Mouse (Mus musculus) liver, postnatal 0 days (tissue): ENCODE data around the gene Atp2a3. TPM values are rescaled to one million over a fixed set of nuclear protein-coding genes. Genes with fewer than 3 reads are reported as not detected.

ENCODE experiments used
- ATAC-seq: fragments of 200-750 bp; cut with Nextera tagmentation; 2 replicates; pipeline ENCODE4 v1.8.0; 2017; ENCODE audit warnings: mild to moderate bottlenecking, moderate library complexity
- DNase-seq: peaks from one replicate; pipeline ENCODE4 v3.0.0-alpha.2; 2016
- H3K27ac ChIP-seq: fragments of 300-500 bp; sonication (generic); 2 replicates; pipeline ENCODE4 v1.5.1; 2014; ENCODE audit warnings: antibody characterized with exemption, moderate library complexity, mild to moderate bottlenecking, low read depth
- H3K27me3 ChIP-seq: fragments of 300-500 bp; sonication (generic); 2 replicates; pipeline ENCODE4 v1.6.1; 2014; ENCODE audit warnings: low read length, control low read depth, mixed read lengths; ENCODE audit not compliant: insufficient read depth
- H3K36me3 ChIP-seq: fragments of 300-500 bp; sonication (generic); replicated peaks from 2 replicates; pipeline ENCODE4 v1.6.1; 2014; ENCODE audit warnings: mild to moderate bottlenecking, control low read depth, low read length, moderate library complexity, mixed read lengths; ENCODE audit not compliant: insufficient read depth
- H3K4me1 ChIP-seq: fragments of 300-500 bp; sonication (generic); 2 replicates; pipeline ENCODE4 v1.6.1; 2014; ENCODE audit warnings: antibody characterized with exemption, mild to moderate bottlenecking, control low read depth; ENCODE audit not compliant: insufficient read depth
- H3K4me2 ChIP-seq: fragments of 300-500 bp; sonication (generic); 2 replicates; pipeline ENCODE4 v1.6.1; 2014; ENCODE audit warnings: low read depth, mild to moderate bottlenecking, low read length, moderate library complexity, mixed read lengths
- H3K4me3 ChIP-seq: fragments of 300-500 bp; sonication (generic); 2 replicates; pipeline ENCODE4 v1.5.1; 2014; ENCODE audit warnings: low read depth, low read length
- H3K9ac ChIP-seq: fragments of 300-500 bp; sonication (generic); replicated peaks from 2 replicates; pipeline ENCODE4 v1.6.1; 2014; ENCODE audit warnings: mild to moderate bottlenecking, moderate library complexity
- H3K9me3 ChIP-seq: fragments of 300-500 bp; sonication (generic); 2 replicates; pipeline ENCODE4 v1.6.1; 2016; ENCODE audit warnings: mild to moderate bottlenecking, control low read depth, low read length, mixed read lengths
- CTCF ChIP-seq: sonication (generic); IDR thresholded peaks from 2 replicates; pipeline ENCODE4 v1.5.1; 2016; ENCODE audit warnings: antibody characterized with exemption, low read depth
- EP300 ChIP-seq: IDR thresholded peaks from 2 replicates; pipeline ENCODE4 v1.6.1; 2016; ENCODE audit warnings: antibody characterized with exemption, low read depth, mild to moderate bottlenecking
- whole genome bisulfite sequencing: fragments of 180-500 bp; shearing (Covaris S2); extraction: QIAGEN DNeasy Blood & Tissue Kit; methylation state at CpG from one replicate; pipeline ENCODE4 v1.1.7; 2014; ENCODE audit not compliant: insufficient replicate concordance; 5-methylcytosine and 5-hydroxymethylcytosine counted together
- polyA plus RNA-seq: library from polyadenylated mRNA; unstranded; fragments of >200 nt; fragmentation: Nextera tagmentation; extraction: Ambion mirVana; gene quantifications from 2 replicates; pipeline ENCODE4 v1.2.1, GENCODE M21; 2015

Gene Atp2a3
- polyA plus RNA-seq, 1 experiment from 2014 or later: 14.6 TPM

GRCm38 (mm10) chr11:72947840-72948239 lies 13.1 kb upstream of the Atp2a3 start:
- Histone ChIP-seq H3K36me3 (no peaks in the 10 kb centered on the region), H3K27me3 (no peaks in the 10 kb centered on the region), H3K9ac (no peak overlapping the region), H3K4me3 (no peak overlapping the region), H3K27ac (no peak overlapping the region), H3K4me1 (peaks cover 35% of the 10 kb centered on the region), H3K9me3 (no peaks in the 10 kb centered on the region), H3K4me2 (no peak overlapping the region)
- TF ChIP-seq CTCF (no peak), EP300 (no peak)
- DNase-seq (no peak), ATAC-seq (no peak)
- 72% methylated on average over 11 of the region's 11 CpGs for WGBS

- Histone ChIP-seq H3K27me3 (no peaks in the 10 kb centered on the region), H3K27ac (no peak overlapping the region), H3K9ac (no peak overlapping the region), H3K4me2 (no peak overlapping the region), H3K4me3 (no peak overlapping the region), H3K4me1 (peaks cover 40% of the 10 kb centered on the region), H3K36me3 (no peaks in the 10 kb centered on the region), H3K9me3 (no peaks in the 10 kb centered on the region)
- ATAC-seq (no peak), DNase-seq (no peak)
- no peak for TF ChIP-seq CTCF
- no peak for TF ChIP-seq EP300
- 66% methylated on average over 7 of the region's 7 CpGs for WGBS
Measured at GRCm38 (mm10) chr11:72948254-72948653, 12.7 kb upstream of the Atp2a3 start.

GRCm38 (mm10) chr11:72951137-72952000 lies 9.6 kb upstream of the Atp2a3 start:
- Histone ChIP-seq H3K27me3 (no peaks in the 10 kb centered on the region), H3K4me1 (peaks cover 43% of the 10 kb centered on the region), H3K4me2 (no peak overlapping the region), H3K4me3 (no peak overlapping the region), H3K9me3 (no peaks in the 10 kb centered on the region), H3K9ac (no peak overlapping the region), H3K27ac (no peak overlapping the region), H3K36me3 (no peaks in the 10 kb centered on the region)
- no peak for TF ChIP-seq CTCF
- no peak for TF ChIP-seq EP300
- 52% methylated on average over 22 of the region's 22 CpGs for WGBS
- DNase-seq (no peak), ATAC-seq (no peak)

- TF ChIP-seq CTCF: no peak
- Histone ChIP-seq H3K4me3 (no peak overlapping the region), H3K27ac (no peak overlapping the region; the same call in 1 of the 2 replicates), H3K27me3 (no peaks in the 10 kb centered on the region), H3K9me3 (no peaks in the 10 kb centered on the region), H3K4me2 (no peak overlapping the region), H3K9ac (no peak overlapping the region), H3K36me3 (no peaks in the 10 kb centered on the region), H3K4me1 (peaks cover 40% of the 10 kb centered on the region)
- DNase-seq: no peak
- no peak for ATAC-seq
- 46% methylated on average over 3 of the region's 3 CpGs for WGBS
Measured at GRCm38 (mm10) chr11:72952226-72952625, 8.7 kb upstream of the Atp2a3 start.

GRCm38 (mm10) chr11:72952697-72953096 lies 8.3 kb upstream of the Atp2a3 start:
- no peaks in the 10 kb centered on the region for H3K36me3 ChIP-seq
- no peak overlapping the region for H3K4me3 ChIP-seq
- no peak overlapping the region for H3K9ac ChIP-seq
- ATAC-seq (0 out of 2 replicates have a peak, but pooled peaks have one; percentile 26), DNase-seq (no peak)
- H3K4me2 ChIP-seq: no peak overlapping the region
- WGBS: 81% methylated on average over 6 of the region's 6 CpGs
- peaks cover 43% of the 10 kb centered on the region for H3K4me1 ChIP-seq
- H3K27me3 ChIP-seq: no peaks in the 10 kb centered on the region
- peak overlapping the region; percentile 16; the same call in 1 of the 2 replicates for H3K27ac ChIP-seq
- TF ChIP-seq CTCF: no peak
- TF ChIP-seq EP300: no peak
- H3K9me3 ChIP-seq: no peaks in the 10 kb centered on the region

GRCm38 (mm10) chr11:72953116-72953439 lies 7.9 kb upstream of the Atp2a3 start:
- WGBS: 75% methylated on average over 1 of the region's 1 CpGs
- Histone ChIP-seq H3K9ac (no peak overlapping the region; the same call in 1 of the 2 replicates), H3K9me3 (no peaks in the 10 kb centered on the region), H3K27me3 (no peaks in the 10 kb centered on the region), H3K27ac (peak overlapping the region; percentile 51; the same call in 1 of the 2 replicates), H3K4me3 (no peak overlapping the region), H3K36me3 (no peaks in the 10 kb centered on the region), H3K4me1 (peaks cover 44% of the 10 kb centered on the region), H3K4me2 (no peak overlapping the region)
- TF ChIP-seq EP300 (no peak), CTCF (no peak)
- peak; percentile 14; the same call in 1 of the 2 replicates for ATAC-seq
- peak; percentile 24 for DNase-seq
